Mouse (Mus musculus) heart, adult 11 months (tissue): ENCODE data around the gene Gucd1.
"Not testable (repeated sequence)": the region's sequence is repeated elsewhere in the genome, so short reads cannot be mapped to it uniquely, and the experiment has no call there.

Experiments used
- DNase-seq: peaks from one replicate; pipeline ENCODE4 v3.0.0; 2022

Gucd1 gene

GRCm38 (mm10) chr10:75534934-75535333 lies 17.2 kb upstream of the Gucd1 start:
- DNase-seq, result peak; percentile 97

DNA sequence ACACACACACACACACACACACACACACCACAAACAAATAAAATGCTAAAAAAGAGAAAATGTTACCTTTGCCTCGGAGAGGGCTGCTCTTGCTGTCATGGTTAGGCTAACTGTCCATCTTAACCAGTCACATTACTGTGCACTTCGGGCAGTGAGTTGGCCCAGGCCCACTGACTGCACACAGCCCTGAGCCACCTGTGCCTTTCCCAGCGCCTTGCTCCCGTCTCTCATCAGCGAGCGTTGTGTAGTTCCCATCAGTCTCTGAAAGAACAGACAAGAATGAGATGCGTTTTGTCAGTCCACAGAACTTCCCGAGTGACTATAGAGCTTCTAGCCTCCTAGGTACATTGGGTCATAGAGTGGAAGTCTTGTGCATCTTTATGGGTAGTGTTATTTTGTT lies 16.4 kb upstream of the Gucd1 start:
- peak; percentile 85 for DNase-seq

DNA sequence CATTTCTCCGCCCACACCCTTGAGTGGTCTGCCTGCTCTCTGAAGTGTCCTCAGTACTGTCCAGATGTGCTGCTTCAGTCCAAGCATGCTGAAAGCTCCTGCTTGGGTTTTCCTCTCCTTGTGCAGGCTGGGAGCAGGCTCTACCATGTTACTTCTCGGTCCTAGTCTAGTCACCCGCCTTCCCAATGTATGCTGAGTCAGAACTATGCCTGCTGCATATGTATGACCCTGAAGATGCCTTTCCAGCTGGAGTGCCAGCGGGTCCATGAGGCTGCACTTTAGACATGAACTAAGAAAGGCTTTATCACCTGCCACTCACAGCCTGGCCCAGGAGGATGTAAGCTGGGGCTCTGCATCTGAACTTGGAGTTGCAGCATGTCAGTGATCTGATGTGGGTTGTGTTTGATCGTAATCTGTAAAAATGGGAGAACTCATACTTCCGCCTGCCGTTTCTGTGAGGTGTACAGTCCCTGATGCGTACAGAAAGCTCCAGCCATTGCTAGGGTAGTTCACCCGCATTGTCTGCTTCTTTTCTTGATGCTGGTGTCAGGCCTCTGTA lies 13.8 kb upstream of the Gucd1 start:
- DNase-seq, result peak; percentile 80

DNA sequence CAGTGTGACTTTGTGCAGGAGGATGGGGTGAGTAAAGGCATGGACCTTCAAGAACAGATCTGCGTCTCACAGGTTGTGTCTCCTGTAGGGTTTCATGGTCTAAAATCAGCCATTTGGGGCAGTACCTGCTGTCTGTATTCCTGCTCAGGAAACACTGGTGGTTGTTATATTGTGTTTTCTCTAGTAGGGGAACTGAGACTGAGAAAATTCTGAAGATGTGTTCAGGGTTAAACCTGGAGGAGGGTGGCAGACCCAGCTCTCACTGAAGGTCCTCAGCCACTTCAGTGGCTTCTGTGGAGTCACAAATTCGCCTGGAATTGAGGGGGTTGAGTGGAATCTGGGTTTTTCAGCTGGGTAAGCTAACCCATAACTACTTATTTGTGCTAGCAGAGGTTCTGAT lies 12.6 kb upstream of the Gucd1 start:
- peak; percentile 57 for DNase-seq

GRCm38 (mm10) chr10:75525450-75525849 lies 7.7 kb upstream of the Gucd1 start:
- DNase-seq, result peak; percentile 63

GRCm38 (mm10) chr10:75521643-75522042 lies 3.9 kb upstream of the Gucd1 start:
- DNase-seq, result no peak

DNA sequence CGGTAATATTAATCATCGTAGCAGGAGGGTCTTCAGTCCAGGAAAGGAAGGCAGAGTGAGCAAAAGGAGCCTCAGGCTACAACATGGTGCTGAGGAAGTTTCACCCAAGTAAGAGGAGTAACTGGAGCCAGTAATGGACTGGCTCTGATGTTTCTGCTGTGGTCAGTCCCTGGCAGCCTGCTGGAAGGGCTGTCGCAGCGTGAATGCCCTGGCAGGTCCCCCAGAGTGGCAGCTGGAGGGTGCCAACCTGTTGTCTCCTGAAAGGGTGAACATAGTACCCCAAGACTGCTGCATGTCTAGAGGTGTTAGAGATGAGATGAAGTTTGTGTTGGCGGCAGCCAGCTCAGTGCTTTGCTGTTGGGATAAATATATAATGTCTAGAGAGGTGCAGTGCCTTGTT lies 2.8 kb upstream of the Gucd1 start:
- DNase-seq, result no peak

DNA sequence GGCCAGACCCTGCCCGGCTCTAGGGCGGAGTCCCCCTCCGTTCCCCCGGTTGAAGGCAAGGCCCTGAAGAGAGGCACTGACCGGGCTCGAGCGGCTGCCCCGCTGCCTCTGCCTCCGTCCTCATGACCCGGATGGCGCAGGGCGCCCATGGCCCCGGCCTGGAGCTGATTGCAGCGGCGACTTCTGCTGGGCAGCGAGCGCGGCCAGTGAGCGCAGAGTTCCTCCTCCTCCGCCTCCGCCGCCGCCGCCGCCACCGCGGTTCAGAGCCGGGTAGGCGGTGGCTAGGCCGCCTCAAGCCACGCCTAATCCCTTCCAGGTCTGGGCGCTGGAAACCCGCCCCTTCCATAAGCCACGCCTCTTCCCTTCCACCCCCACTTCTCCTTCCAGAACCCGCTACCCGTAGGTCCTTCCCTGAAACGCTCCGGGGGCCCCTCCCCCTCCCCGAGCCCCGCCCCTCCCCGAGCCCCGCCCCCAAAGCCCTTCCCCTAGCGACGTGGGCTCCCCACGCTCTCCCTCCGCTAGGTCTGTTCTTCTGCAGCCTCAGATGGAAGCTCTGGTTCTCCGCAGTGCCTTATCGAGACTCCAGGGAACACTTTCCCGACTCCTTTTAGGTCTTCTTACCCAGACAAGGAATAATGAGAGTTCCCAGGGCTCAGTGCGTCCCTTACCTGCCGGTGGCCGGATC lies 557 bp downstream of the Gucd1 start, which contains the start of gene Snrpd3:
Snrpd3 (plus strand) TSS at position 479 of the 685 bp plus-strand sequence.
- DNase-seq, result peak; percentile 99

- DNase-seq, result no peak
Measured at GRCm38 (mm10) chr10:75516724-75517072, 1.1 kb downstream of the Gucd1 start.

GRCm38 (mm10) chr10:75516038-75516723 lies 1.6 kb downstream of the Gucd1 start:
- DNase-seq, result peak; percentile 90

GRCm38 (mm10) chr10:75515216-75516037 lies 2.3 kb downstream of the Gucd1 start:
- peak; percentile 80 for DNase-seq

DNA sequence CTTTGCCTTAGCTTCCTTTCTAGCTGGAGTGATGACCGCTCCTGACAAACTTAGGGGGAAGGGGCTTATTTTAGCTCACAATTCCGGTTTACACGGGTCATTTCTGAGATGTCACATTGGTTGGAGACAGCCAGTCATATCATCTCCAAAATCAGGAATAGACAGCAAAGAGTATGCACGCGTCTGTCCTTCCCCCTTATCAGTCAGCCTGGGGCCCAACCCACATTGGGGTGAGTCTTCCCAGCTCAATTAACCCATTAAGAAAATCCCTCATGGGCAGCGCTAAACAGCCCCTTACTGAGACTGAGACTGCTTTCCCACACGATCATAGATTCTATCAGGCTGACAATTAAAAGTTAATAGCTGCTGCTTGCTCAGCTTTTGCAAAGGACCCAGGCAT lies 3.4 kb downstream of the Gucd1 start:
- peak; percentile 89 for DNase-seq

GRCm38 (mm10) chr10:75513306-75514067 lies 4.3 kb downstream of the Gucd1 start:
- DNase-seq, result peak; percentile 83

GRCm38 (mm10) chr10:75512796-75513195 lies 5.0 kb downstream of the Gucd1 start:
- no peak for DNase-seq

- peak; percentile 88 for DNase-seq
Measured at GRCm38 (mm10) chr10:75511897-75512296, 5.9 kb downstream of the Gucd1 start.

- DNase-seq, result peak; percentile 92
Measured at GRCm38 (mm10) chr10:75511060-75511459, 6.7 kb downstream of the Gucd1 start.

- peak; percentile 96 for DNase-seq
Measured at GRCm38 (mm10) chr10:75510446-75510845, 7.3 kb downstream of the Gucd1 start.

GRCm38 (mm10) chr10:75505928-75506327 lies 11.8 kb downstream of the Gucd1 start:
- not testable (repeated sequence) for DNase-seq

DNA sequence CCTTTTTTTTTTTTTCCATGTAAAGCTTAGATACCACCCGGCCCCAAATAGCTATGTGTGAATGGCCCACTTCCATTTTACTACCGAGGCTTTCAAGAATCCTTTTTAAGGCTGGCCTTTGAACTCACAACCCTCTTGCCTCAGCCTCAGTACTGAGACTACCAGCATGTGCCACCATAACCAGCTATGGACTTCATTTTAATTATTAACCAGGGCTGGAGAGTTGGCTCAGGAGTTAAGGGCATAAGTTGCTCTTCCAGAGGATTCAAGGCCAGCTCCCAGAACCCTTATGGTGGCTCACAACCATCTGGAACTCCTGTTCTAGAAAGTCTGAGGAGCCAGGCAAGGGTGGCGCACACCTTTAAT lies 12.7 kb downstream of the Gucd1 start:
- DNase-seq, result peak; percentile 86

GRCm38 (mm10) chr10:75504234-75505129 lies 13.3 kb downstream of the Gucd1 start:
- peak; percentile 97 for DNase-seq

DNA sequence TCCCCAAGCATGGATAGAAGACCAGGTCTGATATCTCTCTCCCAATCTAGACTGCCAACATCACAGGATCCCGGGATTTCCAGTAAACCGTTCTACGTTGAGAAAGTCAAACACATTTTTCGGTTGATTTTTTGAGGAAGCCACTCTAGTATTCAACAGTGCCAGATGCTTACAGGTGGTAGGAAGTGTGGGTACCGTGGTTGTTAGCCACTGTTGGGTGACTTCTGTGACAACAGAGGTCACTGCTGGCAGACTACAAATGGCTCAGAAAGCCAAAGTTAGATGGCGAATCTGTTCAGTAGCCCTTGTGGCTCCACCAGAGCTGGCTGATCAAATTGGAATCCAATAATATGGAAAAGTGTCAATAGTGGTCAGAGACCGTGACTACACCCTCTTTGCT lies 14.1 kb downstream of the Gucd1 start:
- no peak for DNase-seq

DNA sequence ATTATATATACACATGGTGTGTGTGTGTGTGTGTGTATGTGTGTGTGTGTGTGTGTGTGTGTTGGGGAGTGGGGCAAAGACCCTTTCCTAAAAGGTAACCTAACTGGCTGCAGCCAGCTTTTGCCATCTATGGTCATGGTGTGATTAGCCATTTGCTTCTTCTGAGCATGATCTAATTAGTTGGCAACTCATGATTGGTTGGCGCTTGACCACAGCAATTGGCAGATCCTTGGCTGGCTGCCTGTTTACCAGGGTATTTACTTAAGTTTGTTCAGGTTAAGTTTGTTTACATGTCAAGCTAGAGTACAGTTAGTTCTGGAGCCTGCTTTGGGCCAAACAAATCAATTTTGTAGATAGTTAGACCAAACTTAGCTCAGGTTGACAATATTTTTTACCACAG lies 16.1 kb downstream of the Gucd1 start:
- DNase-seq, result no peak
